Mouse (Mus musculus) forebrain, embryonic 11.5 days (tissue): ENCODE results near the gene Scgb3a1. TPM values are rescaled to one million over a fixed set of nuclear protein-coding genes. Genes with fewer than 3 reads are reported as not detected.

ENCODE experiments used
- ATAC-seq: fragments of 200-750 bp; cut with Nextera tagmentation; replicated peaks from 2 replicates; pipeline ENCODE4 v1.8.0; 2017; ENCODE audit warnings: moderate TSS enrichment; ENCODE audit not compliant: low FRiP score
- DNase-seq: peaks from one replicate; pipeline ENCODE4 v3.0.0-alpha.2; 2017; ENCODE audit warnings: low spot score
- H3K27ac ChIP-seq: fragments of 300-500 bp; sonication (generic); 2 replicates; pipeline ENCODE4 v1.5.1; 2014; ENCODE audit warnings: low read depth, low read length
- H3K27me3 ChIP-seq: fragments of 300-500 bp; sonication (generic); 2 replicates; pipeline ENCODE4 v1.6.1; 2014; ENCODE audit warnings: mild to moderate bottlenecking, low read length, mixed read lengths; ENCODE audit not compliant: control insufficient read depth, insufficient read depth
- H3K36me3 ChIP-seq: fragments of 300-500 bp; sonication (generic); 2 replicates; pipeline ENCODE4 v1.6.1; 2014; ENCODE audit warnings: mild to moderate bottlenecking, low read length, moderate library complexity, mixed read lengths; ENCODE audit not compliant: control insufficient read depth, insufficient read depth
- H3K4me1 ChIP-seq: fragments of 300-500 bp; sonication (generic); replicated peaks from 2 replicates; pipeline ENCODE4 v1.6.1; 2014; ENCODE audit warnings: low read length, mixed read lengths; ENCODE audit not compliant: control insufficient read depth, insufficient read depth
- H3K4me2 ChIP-seq: fragments of 300-500 bp; sonication (generic); 2 replicates; pipeline ENCODE4 v1.6.1; 2014; ENCODE audit warnings: low read depth, mild to moderate bottlenecking, low read length, moderate library complexity, mixed read lengths; ENCODE audit not compliant: severe bottlenecking
- H3K4me3 ChIP-seq: fragments of 300-500 bp; sonication (generic); 2 replicates; pipeline ENCODE4 v1.5.1; 2014; ENCODE audit warnings: low read depth, low read length
- H3K9ac ChIP-seq: fragments of 300-500 bp; sonication (generic); 2 replicates; pipeline ENCODE4 v1.6.1; 2014; ENCODE audit warnings: low read length
- H3K9me3 ChIP-seq: fragments of 300-500 bp; sonication (generic); 2 replicates; pipeline ENCODE4 v1.6.1; 2016; ENCODE audit warnings: low read length, mixed read lengths; ENCODE audit not compliant: control insufficient read depth
- WGBS: fragments of 180-500 bp; shearing (Covaris S2); extraction: QIAGEN DNeasy Blood & Tissue Kit; methylation state at CpG from one replicate; pipeline ENCODE4 v1.1.7; 2014; 5-methylcytosine and 5-hydroxymethylcytosine counted together
- polyA plus RNA-seq: library from polyadenylated mRNA; unstranded; fragments of >200 nt; fragmentation: Nextera tagmentation; extraction: Ambion mirVana; gene quantifications from 2 replicates; pipeline ENCODE4 v1.2.1, GENCODE M21; 2014

Gene Scgb3a1
- polyA plus RNA-seq, 1 experiment from 2014 or later: not detected

DNA sequence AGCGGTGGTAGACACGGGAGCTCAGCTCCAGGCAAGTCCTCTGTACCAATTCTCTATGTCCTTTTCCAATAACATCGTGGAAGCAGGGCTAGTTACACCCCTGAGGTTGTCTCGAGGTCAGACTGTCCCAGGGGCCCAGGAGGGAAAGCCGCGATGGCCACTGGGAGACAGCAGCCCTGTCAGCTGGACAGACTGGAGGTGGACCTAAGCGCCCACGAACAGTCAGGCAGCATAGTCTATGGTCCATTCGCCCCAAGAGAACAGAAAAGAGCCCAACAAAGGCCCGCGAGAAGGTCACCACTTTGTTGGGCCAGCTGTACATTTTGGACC is 10.4 kb upstream of the Scgb3a1 start:
- H3K27ac ChIP-seq: no peak overlapping the region
- H3K4me1 ChIP-seq: no peaks in the 10 kb centered on the region
- H3K27me3 ChIP-seq: no peaks in the 10 kb centered on the region
- no peak overlapping the region for H3K4me3 ChIP-seq
- 48% methylated on average over 11 of the region's 11 CpGs for WGBS
- H3K9me3 ChIP-seq: no peaks in the 10 kb centered on the region
- no peaks in the 10 kb centered on the region for H3K36me3 ChIP-seq
- no peak for DNase-seq
- 0 out of 2 replicates have a peak, but pooled peaks have one; percentile 26 for ATAC-seq
- no peak overlapping the region for H3K9ac ChIP-seq
- 0 out of 2 replicates have a peak overlapping the region, but pooled peaks have one; percentile 19 for H3K4me2 ChIP-seq

DNA sequence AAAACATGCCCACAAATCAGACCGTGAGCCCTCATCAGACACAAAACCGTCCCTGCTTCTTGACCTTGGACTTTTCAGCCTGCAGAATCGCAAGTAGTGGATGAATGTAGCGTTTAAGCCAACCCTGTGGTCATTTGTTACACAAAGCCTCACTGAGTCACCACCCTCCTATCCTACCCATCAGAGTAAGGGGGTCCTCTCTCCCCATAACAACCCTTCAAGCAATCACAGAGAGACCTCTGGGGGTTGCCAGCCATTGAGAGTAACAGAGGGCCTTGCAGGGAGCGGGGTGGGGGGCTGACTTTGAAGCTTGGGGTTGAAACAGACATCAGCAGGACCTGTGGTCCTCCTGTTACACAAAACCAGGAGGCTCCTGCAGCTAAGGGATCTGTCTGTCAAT is 8.8 kb upstream of the Scgb3a1 start:
- Histone ChIP-seq H3K9ac (no peak overlapping the region), H3K27me3 (no peaks in the 10 kb centered on the region), H3K4me3 (no peak overlapping the region), H3K4me1 (no peaks in the 10 kb centered on the region), H3K9me3 (no peaks in the 10 kb centered on the region), H3K27ac (no peak overlapping the region), H3K4me2 (no peak overlapping the region), H3K36me3 (no peaks in the 10 kb centered on the region)
- WGBS: 86% methylated on average over 5 of the region's 5 CpGs
- ATAC-seq: no peak
- DNase-seq: no peak

DNA sequence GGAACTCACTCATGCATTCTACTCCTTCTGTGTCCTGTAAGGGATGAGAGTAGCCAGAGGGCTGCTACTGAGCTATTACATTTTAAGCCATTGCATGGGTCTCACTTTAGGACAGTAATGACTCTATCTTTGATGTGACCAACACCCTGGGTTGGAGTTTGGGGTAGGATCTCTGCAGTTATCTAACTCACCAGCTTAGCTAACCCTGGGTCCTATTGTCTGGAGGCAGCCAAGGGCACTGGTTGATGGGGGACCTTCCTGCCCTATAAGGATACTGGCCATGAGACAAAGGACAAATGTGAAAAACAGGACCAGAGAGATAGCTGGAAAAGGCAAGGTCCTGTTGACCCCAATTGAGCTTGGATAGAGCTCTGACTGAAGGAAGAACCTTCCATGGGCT is 7.9 kb upstream of the Scgb3a1 start:
- Histone ChIP-seq H3K36me3 (no peaks in the 10 kb centered on the region), H3K4me3 (no peak overlapping the region), H3K4me1 (no peaks in the 10 kb centered on the region), H3K9me3 (no peaks in the 10 kb centered on the region), H3K27ac (no peak overlapping the region), H3K4me2 (no peak overlapping the region), H3K9ac (no peak overlapping the region), H3K27me3 (no peaks in the 10 kb centered on the region)
- ATAC-seq (no peak), DNase-seq (no peak)

DNA sequence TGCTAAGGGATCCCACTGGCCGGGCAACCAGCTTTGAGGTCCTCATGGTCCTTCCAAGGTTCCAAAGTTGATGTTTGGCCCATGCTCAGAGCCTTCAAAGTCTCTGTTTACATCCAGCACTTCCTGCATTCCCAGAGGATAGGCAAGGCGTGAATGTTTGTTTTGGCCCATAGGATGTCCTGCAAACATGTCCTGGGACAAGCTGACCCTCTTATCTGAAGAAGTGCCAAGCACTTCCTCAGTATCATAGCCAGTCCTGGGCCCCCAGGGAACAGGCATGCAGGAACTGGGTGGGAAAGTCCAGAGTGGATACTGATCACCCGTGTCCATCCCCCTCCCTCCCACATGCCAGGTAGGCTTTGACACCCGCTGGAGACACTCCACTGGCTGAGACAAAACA is 5.3 kb upstream of the Scgb3a1 start:
- DNase-seq (no peak), ATAC-seq (no peak)
- Histone ChIP-seq H3K4me2 (no peak overlapping the region), H3K9me3 (no peaks in the 10 kb centered on the region), H3K4me3 (no peak overlapping the region), H3K9ac (no peak overlapping the region), H3K27ac (no peak overlapping the region), H3K27me3 (no peaks in the 10 kb centered on the region), H3K36me3 (no peaks in the 10 kb centered on the region), H3K4me1 (no peaks in the 10 kb centered on the region)
- 84% methylated on average over 4 of the region's 4 CpGs for WGBS

DNA sequence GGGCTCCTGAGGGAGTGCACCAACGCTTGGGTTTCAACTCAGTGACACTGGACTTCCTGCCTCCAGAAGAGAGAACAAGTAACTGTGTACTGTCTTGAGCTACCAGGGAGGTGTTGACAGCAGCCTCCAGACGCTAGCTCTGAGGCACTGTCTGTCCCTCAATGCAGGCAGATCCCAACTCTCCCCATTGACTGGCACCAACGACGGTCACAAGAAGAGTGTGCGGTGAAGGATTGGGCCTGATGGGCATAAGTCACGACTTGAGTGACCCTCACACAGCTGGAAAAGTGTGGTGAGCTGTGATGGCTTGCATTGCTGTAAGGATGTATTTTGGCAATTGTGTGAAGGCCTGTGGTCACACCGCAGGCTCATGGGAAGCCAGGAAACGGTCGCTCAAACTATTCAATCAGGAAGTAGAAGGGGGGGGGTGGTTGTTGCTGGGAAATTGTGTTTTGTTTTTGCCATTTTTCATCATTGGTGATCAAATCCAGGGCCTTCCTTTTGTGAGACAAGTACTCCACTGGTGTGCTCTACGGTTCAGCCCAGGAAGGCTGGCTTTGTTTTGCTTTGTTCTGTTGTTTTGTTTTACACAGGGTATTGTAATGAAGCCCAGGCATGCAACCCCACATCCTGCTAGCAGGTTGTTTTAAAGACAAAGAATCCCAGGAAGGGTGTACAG is 4.5 kb upstream of the Scgb3a1 start:
- H3K4me1 ChIP-seq: no peaks in the 10 kb centered on the region
- no peaks in the 10 kb centered on the region for H3K9me3 ChIP-seq
- H3K9ac ChIP-seq: no peak overlapping the region
- H3K4me3 ChIP-seq: no peak overlapping the region
- no peaks in the 10 kb centered on the region for H3K36me3 ChIP-seq
- H3K27me3 ChIP-seq: no peaks in the 10 kb centered on the region
- 74% methylated on average over 10 of the region's 10 CpGs for WGBS
- DNase-seq (no peak), ATAC-seq (no peak)
- H3K27ac ChIP-seq: no peak overlapping the region
- H3K4me2 ChIP-seq: no peak overlapping the region

- H3K27me3 ChIP-seq: no peaks in the 10 kb centered on the region
- DNase-seq: no peak
- no peaks in the 10 kb centered on the region for H3K36me3 ChIP-seq
- no peak overlapping the region for H3K9ac ChIP-seq
- H3K4me2 ChIP-seq: no peak overlapping the region
- H3K4me1 ChIP-seq: no peaks in the 10 kb centered on the region
- H3K4me3 ChIP-seq: no peak overlapping the region
- WGBS: 71% methylated on average over 7 of the region's 7 CpGs
- ATAC-seq: no peak
- no peaks in the 10 kb centered on the region for H3K9me3 ChIP-seq
- no peak overlapping the region for H3K27ac ChIP-seq
Measured at GRCm38 (mm10) chr11:49659470-49659799, 4.0 kb upstream of the Scgb3a1 start.

GRCm38 (mm10) chr11:49662292-49662780 is 1.1 kb upstream of the Scgb3a1 start:
- WGBS: 62% methylated on average over 15 of the region's 15 CpGs
- Histone ChIP-seq H3K9ac (no peak overlapping the region), H3K27ac (no peak overlapping the region), H3K9me3 (no peaks in the 10 kb centered on the region), H3K36me3 (no peaks in the 10 kb centered on the region), H3K4me1 (no peaks in the 10 kb centered on the region), H3K27me3 (no peaks in the 10 kb centered on the region), H3K4me2 (no peak overlapping the region), H3K4me3 (no peak overlapping the region)
- DNase-seq (no peak), ATAC-seq (no peak)

DNA sequence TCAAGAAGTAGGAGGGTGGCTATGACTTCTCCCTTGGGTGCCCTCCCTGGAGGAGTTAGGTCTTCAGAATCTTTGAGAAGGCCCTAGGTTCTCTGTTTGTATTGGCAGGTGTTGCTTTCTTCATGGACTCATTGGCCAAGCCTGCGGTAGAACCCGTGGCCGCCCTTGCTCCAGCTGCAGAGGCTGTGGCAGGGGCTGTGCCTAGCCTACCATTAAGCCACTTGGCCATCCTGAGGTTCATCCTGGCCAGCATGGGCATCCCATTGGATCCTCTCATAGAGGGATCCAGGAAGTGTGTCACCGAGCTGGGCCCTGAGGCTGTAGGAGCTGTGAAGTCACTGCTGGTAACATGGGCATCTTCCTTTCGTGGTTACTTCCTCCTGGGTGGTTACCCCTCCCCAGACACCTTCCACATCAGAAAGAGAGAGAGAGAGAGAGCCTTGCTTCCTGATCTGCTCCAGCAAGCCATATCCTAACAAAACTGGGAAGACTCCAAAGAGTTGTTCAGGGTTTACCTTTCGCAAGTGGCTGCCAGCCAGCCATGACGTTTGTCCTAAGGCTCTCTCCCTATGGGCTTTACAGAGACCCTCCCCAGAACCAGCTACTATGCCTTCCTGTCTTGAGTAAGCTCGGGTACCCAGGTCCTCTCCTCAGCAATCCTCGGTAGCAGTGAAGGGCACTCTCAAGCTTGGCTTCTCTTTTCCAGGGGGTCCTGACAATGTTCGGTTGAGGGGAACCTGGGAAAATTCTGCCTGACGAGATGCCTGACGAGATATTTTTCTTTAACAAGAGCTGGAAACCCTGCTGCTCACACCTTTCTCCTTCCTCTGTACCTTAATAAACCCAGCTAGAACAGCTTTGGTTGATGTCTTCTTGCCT is 1.1 kb downstream of the Scgb3a1 start:
- Histone ChIP-seq H3K4me2 (no peak overlapping the region), H3K4me1 (no peaks in the 10 kb centered on the region), H3K36me3 (no peaks in the 10 kb centered on the region), H3K27me3 (no peaks in the 10 kb centered on the region), H3K9ac (no peak overlapping the region), H3K9me3 (no peaks in the 10 kb centered on the region), H3K4me3 (no peak overlapping the region), H3K27ac (no peak overlapping the region)
- no peak for ATAC-seq
- 83% methylated on average over 12 of the region's 12 CpGs for WGBS
- DNase-seq: no peak

DNA sequence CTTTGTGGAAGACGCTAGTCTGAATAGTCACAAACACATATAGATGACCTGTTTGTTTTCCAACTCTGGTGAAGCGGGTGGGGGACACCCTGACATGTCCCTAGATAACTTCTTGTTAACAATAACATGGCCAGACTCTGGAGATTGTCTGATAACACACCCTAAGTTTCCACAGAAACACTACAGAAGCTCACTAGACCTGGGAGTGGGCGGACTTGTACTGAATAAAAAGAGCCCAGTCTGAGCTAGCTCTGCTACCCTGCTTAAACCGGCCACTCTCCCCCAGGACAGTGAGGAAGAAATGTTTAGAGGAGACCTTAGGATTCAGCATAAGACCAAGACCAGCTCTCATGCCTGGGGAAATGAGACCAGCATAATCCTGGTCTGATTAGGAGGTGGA is 2.1 kb downstream of the Scgb3a1 start:
- Histone ChIP-seq H3K9ac (no peak overlapping the region), H3K4me1 (no peaks in the 10 kb centered on the region), H3K9me3 (no peaks in the 10 kb centered on the region), H3K36me3 (no peaks in the 10 kb centered on the region), H3K27me3 (no peaks in the 10 kb centered on the region), H3K4me2 (no peak overlapping the region), H3K4me3 (no peak overlapping the region), H3K27ac (no peak overlapping the region)
- WGBS: 77% methylated on average over 4 of the region's 4 CpGs
- ATAC-seq (no peak), DNase-seq (no peak)
